14 mouse cellular contexts compared by ENCODE assay signal in genomic region chr4:150924936-150925335, GRCm38 (mm10).
"Had no signal": no experiment of that assay in that cellular context is flagged by ENCODE, and none has a peak within 500 bp of the region (broad histone marks: within the 10 kb centered on the region; RNA-seq: fewer than 3 reads in every experiment).

No protein-coding gene starts in this region.

- H3K9me3 ChIP-seq: limb, embryonic 13.5 days; midbrain, embryonic 10.5 days; midbrain, embryonic 15.5 days; neural tube, embryonic 15.5 days; stomach, embryonic 15.5 days had no signal

- H3K4me1 ChIP-seq: limb, embryonic 13.5 days; stomach, embryonic 15.5 days had no signal

- H3K36me3 ChIP-seq: limb, embryonic 13.5 days; midbrain, embryonic 10.5 days; midbrain, embryonic 15.5 days; neural tube, embryonic 15.5 days; stomach, embryonic 15.5 days had no signal

- H3K27ac ChIP-seq: kidney, postnatal 0 days; limb, embryonic 13.5 days; midbrain, embryonic 10.5 days; midbrain, embryonic 15.5 days; neural tube, embryonic 15.5 days; stomach, embryonic 15.5 days had no signal

- H3K9ac ChIP-seq: limb, embryonic 13.5 days; lung, embryonic 14.5 days; midbrain, embryonic 15.5 days; neural tube, embryonic 15.5 days; stomach, embryonic 15.5 days had no signal

- H3K4me3 ChIP-seq: limb, embryonic 13.5 days; midbrain, embryonic 10.5 days; midbrain, embryonic 15.5 days; neural tube, embryonic 15.5 days; stomach, embryonic 15.5 days had no signal

- ATAC-seq: midbrain, embryonic 15.5 days had no signal

- DNase-seq: kidney, adult 9 months; kidney, postnatal 36 days; left cerebral cortex, postnatal 4 days; lung, embryonic 14.5 days; lung, postnatal 10 days; lung, postnatal 4 days; right cerebral cortex, adult 18-20 months; right cerebral cortex, postnatal 25 days had no signal

- H3K27me3 ChIP-seq: midbrain, embryonic 15.5 days; neural tube, embryonic 15.5 days; stomach, embryonic 15.5 days had no signal

- H3K4me2 ChIP-seq: limb, embryonic 13.5 days; lung, embryonic 14.5 days; midbrain, embryonic 15.5 days; neural tube, embryonic 15.5 days; stomach, embryonic 15.5 days had no signal
